Mouse (Mus musculus): ENCODE data around the gene Dnmbp. TPM values are rescaled to one million over a fixed set of nuclear protein-coding genes. Genes with fewer than 3 reads are reported as not detected.
A peak's percentile ranks its signal among the peaks of the same experiment; 100 is the strongest.

The Dnmbp gene
- polyA plus RNA-seq, 2 experiments = 1.3 to 2.2 TPM

GRCm38 (mm10) chr19:43917406-43917691 is 22.6 kb downstream of the Dnmbp start:
- Histone ChIP-seq H3K4me1 (replicated peaks; ENCODE audit: control insufficient read depth in 2 of 2, insufficient read depth in 2 of 2, low read length in 1 of 2) (peaks cover 0 to 27% of the 10 kb centered on the region in 2 experiments; a peak in 3 of 4 replicates), H3K27me3 (ENCODE audit: control insufficient read depth, insufficient read depth, low read length) (no peaks in the 10 kb centered on the region), H3K4me2 (ENCODE audit: low read depth) (peak overlapping the region; percentile 50), H3K4me3 (ENCODE audit: insufficient read depth in 1 of 2, low read depth in 2 of 2, low read length in 2 of 2) (no peak overlapping the region), H3K9ac (replicated peaks) (no peak overlapping the region), H3K9me3 (ENCODE audit: control insufficient read depth, low read length) (no peaks in the 10 kb centered on the region), H3K27ac (no peak overlapping the region), H3K36me3 (replicated peaks; ENCODE audit: control insufficient read depth, insufficient read depth, low read depth) (no peaks in the 10 kb centered on the region)
- TF ChIP-seq EP300 (IDR thresholded peaks at IDR 0.05; ENCODE audit: low read depth) (no peak), CTCF (IDR thresholded peaks at IDR 0.05; ENCODE audit: low read depth) (no peak)
- DNase-seq (ENCODE audit: low read depth in 3 of 3, low spot score in 3 of 3) (no peak), ATAC-seq (ENCODE audit: insufficient read depth) (no peak)
- WGBS (ENCODE audit: insufficient replicate concordance) = 25% methylated on average over 2 of the region's 2 CpGs

GRCm38 (mm10) chr19:43916586-43917405 is 23.2 kb downstream of the Dnmbp start:
- Histone ChIP-seq H3K27ac (no peak overlapping the region), H3K4me1 (replicated peaks; ENCODE audit: control insufficient read depth in 2 of 2, insufficient read depth in 2 of 2, low read length in 1 of 2) (peaks cover 0 to 27% of the 10 kb centered on the region in 2 experiments; a peak in 3 of 4 replicates), H3K27me3 (ENCODE audit: control insufficient read depth, insufficient read depth, low read length) (no peaks in the 10 kb centered on the region), H3K9ac (replicated peaks) (no peak overlapping the region), H3K4me3 (ENCODE audit: insufficient read depth in 1 of 2, low read depth in 2 of 2, low read length in 2 of 2) (peak overlapping the region in 1 of 2 experiments; percentile 19; a peak in 1 of 4 replicates), H3K9me3 (ENCODE audit: control insufficient read depth, low read length) (no peaks in the 10 kb centered on the region), H3K4me2 (ENCODE audit: low read depth) (peak overlapping the region; percentile 50), H3K36me3 (replicated peaks; ENCODE audit: control insufficient read depth, insufficient read depth, low read depth) (no peaks in the 10 kb centered on the region)
- DNase-seq (ENCODE audit: low read depth in 3 of 3, low spot score in 3 of 3) = no peak
- WGBS (ENCODE audit: insufficient replicate concordance) = 26% methylated on average over 21 of the region's 21 CpGs
- TF ChIP-seq CTCF (IDR thresholded peaks at IDR 0.05; ENCODE audit: low read depth) = no peak
- TF ChIP-seq EP300 (IDR thresholded peaks at IDR 0.05; ENCODE audit: low read depth) = no peak
- ATAC-seq (ENCODE audit: insufficient read depth) = no peak

GRCm38 (mm10) chr19:43915431-43915830 is 24.6 kb downstream of the Dnmbp start:
- H3K27ac ChIP-seq = no peak overlapping the region
- no peak overlapping the region for H3K4me2 ChIP-seq (ENCODE audit: low read depth)
- no peak for TF ChIP-seq EP300 (IDR thresholded peaks at IDR 0.05; ENCODE audit: low read depth)
- no peak for TF ChIP-seq CTCF (IDR thresholded peaks at IDR 0.05; ENCODE audit: low read depth)
- peaks cover 0 to 18% of the 10 kb centered on the region in 2 experiments; a peak in 3 of 4 replicates for H3K4me1 ChIP-seq (replicated peaks; ENCODE audit: control insufficient read depth in 2 of 2, insufficient read depth in 2 of 2, low read length in 1 of 2)
- no peak overlapping the region for H3K9ac ChIP-seq (replicated peaks)
- no peaks in the 10 kb centered on the region for H3K27me3 ChIP-seq (ENCODE audit: control insufficient read depth, insufficient read depth, low read length)
- no peaks in the 10 kb centered on the region for H3K36me3 ChIP-seq (replicated peaks; ENCODE audit: control insufficient read depth, insufficient read depth, low read depth)
- no peak overlapping the region for H3K4me3 ChIP-seq (ENCODE audit: insufficient read depth in 1 of 2, low read depth in 2 of 2, low read length in 2 of 2)
- 68% methylated on average over 9 of the region's 9 CpGs for WGBS (ENCODE audit: insufficient replicate concordance)
- no peak for DNase-seq (ENCODE audit: low read depth in 3 of 3, low spot score in 3 of 3)
- H3K9me3 ChIP-seq (ENCODE audit: control insufficient read depth, low read length) = no peaks in the 10 kb centered on the region
- no peak for ATAC-seq (ENCODE audit: insufficient read depth)

- Histone ChIP-seq H3K4me2 (ENCODE audit: low read depth) (no peak overlapping the region), H3K27me3 (ENCODE audit: control insufficient read depth, insufficient read depth, low read length) (no peaks in the 10 kb centered on the region), H3K4me1 (replicated peaks; ENCODE audit: control insufficient read depth in 2 of 2, insufficient read depth in 2 of 2, low read length in 1 of 2) (peaks cover 0 to 15% of the 10 kb centered on the region in 2 experiments; a peak in 3 of 4 replicates), H3K9ac (replicated peaks) (no peak overlapping the region), H3K27ac (no peak overlapping the region), H3K36me3 (replicated peaks; ENCODE audit: control insufficient read depth, insufficient read depth, low read depth) (no peaks in the 10 kb centered on the region), H3K9me3 (ENCODE audit: control insufficient read depth, low read length) (no peaks in the 10 kb centered on the region), H3K4me3 (ENCODE audit: insufficient read depth in 1 of 2, low read depth in 2 of 2, low read length in 2 of 2) (no peak overlapping the region)
- TF ChIP-seq CTCF (IDR thresholded peaks at IDR 0.05; ENCODE audit: low read depth) (no peak), EP300 (IDR thresholded peaks at IDR 0.05; ENCODE audit: low read depth) (no peak)
- ATAC-seq (ENCODE audit: insufficient read depth) (no peak), DNase-seq (ENCODE audit: low read depth in 3 of 3, low spot score in 3 of 3) (no peak)
- WGBS (ENCODE audit: insufficient replicate concordance) = 71% methylated on average over 9 of the region's 9 CpGs
These were observed 25.0 kb downstream of the Dnmbp start for GRCm38 (mm10) chr19:43914986-43915385.

- DNase-seq (ENCODE audit: low read depth in 3 of 3, low spot score in 3 of 3) (no peak), ATAC-seq (ENCODE audit: insufficient read depth) (no peak)
- TF ChIP-seq EP300 (IDR thresholded peaks at IDR 0.05; ENCODE audit: low read depth) (no peak), CTCF (IDR thresholded peaks at IDR 0.05; ENCODE audit: low read depth) (no peak)
- Histone ChIP-seq H3K27me3 (ENCODE audit: control insufficient read depth, insufficient read depth, low read length) (no peaks in the 10 kb centered on the region), H3K27ac (no peak overlapping the region), H3K36me3 (replicated peaks; ENCODE audit: control insufficient read depth, insufficient read depth, low read depth) (no peaks in the 10 kb centered on the region), H3K4me2 (ENCODE audit: low read depth) (no peak overlapping the region), H3K4me1 (replicated peaks; ENCODE audit: control insufficient read depth in 2 of 2, insufficient read depth in 2 of 2, low read length in 1 of 2) (peaks cover 0 to 12% of the 10 kb centered on the region in 2 experiments; a peak in 3 of 4 replicates), H3K9me3 (ENCODE audit: control insufficient read depth, low read length) (no peaks in the 10 kb centered on the region), H3K9ac (replicated peaks) (no peak overlapping the region), H3K4me3 (ENCODE audit: insufficient read depth in 1 of 2, low read depth in 2 of 2, low read length in 2 of 2) (no peak overlapping the region)
- 50% methylated on average over 4 of the region's 4 CpGs for WGBS (ENCODE audit: insufficient replicate concordance)
These were observed 27.1 kb downstream of the Dnmbp start for GRCm38 (mm10) chr19:43912775-43913486.

Measured in liver, embryonic 14.5 days (tissue).